Mouse (Mus musculus): ENCODE results near the gene Gm8947. TPM values are rescaled to one million over a fixed set of nuclear protein-coding genes. Genes with fewer than 3 reads are reported as not detected.
"Not testable (repeated sequence)": the region's sequence is repeated elsewhere in the genome, so short reads cannot be mapped to it uniquely, and the experiment has no call there.

Gene Gm8947
- total RNA-seq (2021), result under 1 TPM in 1 of 2 experiments, not detected in 1; 0.17 TPM
- long read RNA-seq, experiment 1, result 0 reads
- long read RNA-seq, experiment 2, result 0 reads

- DNase-seq (ENCODE audit: low spot score in 2 of 2), result not testable (repeated sequence)
Measured at GRCm38 (mm10) chr1:151192075-151192474, at the start of gene Gm8947. Gene Gm8947 (plus strand): TSS chr1:151192376.

- DNase-seq (ENCODE audit: low spot score in 2 of 2), result no peak
Measured at GRCm38 (mm10) chr1:151144471-151145146, 47.6 kb upstream of the Gm8947 start.

- DNase-seq (ENCODE audit: low spot score in 2 of 2), result no peak
Measured at GRCm38 (mm10) chr1:151147801-151148200, 44.4 kb upstream of the Gm8947 start.

- DNase-seq (ENCODE audit: low spot score in 2 of 2), result no peak
Measured at GRCm38 (mm10) chr1:151150211-151150610, 42.0 kb upstream of the Gm8947 start.

GRCm38 (mm10) chr1:151151089-151151488, 41.1 kb upstream of the Gm8947 start:
- no peak for DNase-seq (ENCODE audit: low spot score in 2 of 2)

- no peak for DNase-seq (ENCODE audit: low spot score in 2 of 2)
Measured at GRCm38 (mm10) chr1:151153056-151153652, 39.0 kb upstream of the Gm8947 start.

- DNase-seq (ENCODE audit: low spot score in 2 of 2), result not testable (repeated sequence)
Measured at GRCm38 (mm10) chr1:151154131-151154530, 38.0 kb upstream of the Gm8947 start.

GRCm38 (mm10) chr1:151156129-151156528, 36.0 kb upstream of the Gm8947 start:
- DNase-seq (ENCODE audit: low spot score in 2 of 2), result no peak

GRCm38 (mm10) chr1:151156777-151157632, 35.2 kb upstream of the Gm8947 start:
- DNase-seq (ENCODE audit: low spot score in 2 of 2), result no peak

- no peak for DNase-seq (ENCODE audit: low spot score in 2 of 2)
Measured at GRCm38 (mm10) chr1:151157963-151158856, 34.0 kb upstream of the Gm8947 start.

GRCm38 (mm10) chr1:151158857-151159510, 33.2 kb upstream of the Gm8947 start:
- DNase-seq (ENCODE audit: low spot score in 2 of 2), result no peak

- DNase-seq (ENCODE audit: low spot score in 2 of 2), result no peak
Measured at GRCm38 (mm10) chr1:151166031-151166430, 26.1 kb upstream of the Gm8947 start.

GRCm38 (mm10) chr1:151167297-151168047, 24.7 kb upstream of the Gm8947 start:
- DNase-seq (ENCODE audit: low spot score in 2 of 2), result no peak

- no peak for DNase-seq (ENCODE audit: low spot score in 2 of 2)
Measured at GRCm38 (mm10) chr1:151168637-151169036, 23.5 kb upstream of the Gm8947 start.

- DNase-seq (ENCODE audit: low spot score in 2 of 2), result no peak
Measured at GRCm38 (mm10) chr1:151171572-151172461, 20.4 kb upstream of the Gm8947 start.

GRCm38 (mm10) chr1:151177030-151177936, 14.9 kb upstream of the Gm8947 start:
- no peak for DNase-seq (ENCODE audit: low spot score in 2 of 2)

GRCm38 (mm10) chr1:151177937-151178271, 14.3 kb upstream of the Gm8947 start:
- DNase-seq (ENCODE audit: low spot score in 2 of 2), result no peak

All from adrenal gland, postnatal 4 days (tissue).